In genomic region chr4:129048501-129049305, GRCm38 (mm10) we compare ENCODE assay signal across 8 mouse cellular contexts. TPM values are rescaled to one million over a fixed set of nuclear protein-coding genes. Genes with fewer than 3 reads are reported as not detected.
DNase-seq lines count a peak whose midpoint lies in the region; ATAC-seq lines count a peak whose summit lies in the region.

No protein-coding gene starts in this region.

- peak overlapping the region; percentile 71 for H3K9ac ChIP-seq in hindbrain, embryonic 16.5 days (ENCODE audit: low read depth, low read length)

- H3K4me2 ChIP-seq in hindbrain, embryonic 16.5 days (ENCODE audit: low read length), result peak overlapping the region; percentile 93

- peak; percentile 98 for DNase-seq in heart, adult 11 months
- no peak for DNase-seq in heart, adult 8-10 months (ENCODE audit: low spot score)
- peak; percentile 93 for DNase-seq in cerebellum, adult 9-11 months
- DNase-seq in frontal cortex, postnatal 25 days (ENCODE audit: low spot score in 2 of 2), result peak; percentile 70
- DNase-seq in left cerebral cortex, postnatal 36 days (ENCODE audit: low spot score in 2 of 2), result peak; percentile 88 to 91
- peak; percentile 89 for DNase-seq in right cerebral cortex, postnatal 25 days

- WGBS in hindbrain, embryonic 16.5 days, result under 1% methylated on average over 47 of the region's 52 CpGs

- peak; percentile 95 for ATAC-seq in hindbrain, embryonic 16.5 days
- ATAC-seq in megakaryocyte-erythroid progenitor cell, adult 5-6 weeks (replicated peaks; ENCODE audit: low FRiP score, low TSS enrichment, poor library complexity, severe bottlenecking), result 0 out of 2 replicates have a peak, but pooled peaks have one; percentile 24

- H3K9me3 ChIP-seq in hindbrain, embryonic 16.5 days (ENCODE audit: control insufficient read depth, low read length), result no peaks in the 10 kb centered on the region

- peak overlapping the region; percentile 96 for H3K27ac ChIP-seq in hindbrain, embryonic 16.5 days (ENCODE audit: low read depth, low read length)

- intact Hi-C loops in left cerebral cortex, postnatal 36 days (cut with DNase I), result no loop called here

- no peaks in the 10 kb centered on the region for H3K27me3 ChIP-seq in hindbrain, embryonic 16.5 days (replicated peaks; ENCODE audit: control insufficient read depth, insufficient read depth, low read length)

- H3K4me1 ChIP-seq in hindbrain, embryonic 16.5 days (ENCODE audit: control insufficient read depth, insufficient read depth, low read depth, low read length), result peaks cover 11% of the 10 kb centered on the region

- H3K36me3 ChIP-seq in hindbrain, embryonic 16.5 days (ENCODE audit: control insufficient read depth, insufficient read depth, low read length), result no peaks in the 10 kb centered on the region

- H3K4me3 ChIP-seq in hindbrain, embryonic 16.5 days (ENCODE audit: low read length), result peak overlapping the region; percentile 49

RNA-seq across cellular contexts. Expression of gene Rnf19b, which starts 9.4 kb away (rescaled TPM):
- total RNA-seq in heart, adult 8-10 months (2022), result 10 to 100 TPM; 26.0 to 30.0 (median 27.7) TPM
- 30.8 and 31.6 TPM in 2 replicates for polyA plus RNA-seq in hindbrain, embryonic 16.5 days (2015; fragmentation: Nextera tagmentation; extraction: Ambion mirVana)
- 10 to 100 TPM; 48.7 to 58.2 TPM for total RNA-seq in left cerebral cortex, postnatal 36 days (2021)
- 12.1 and 15.0 TPM in 2 replicates for total RNA-seq in megakaryocyte-erythroid progenitor cell, adult 5-6 weeks (2014; fragmentation: Nextera tagmentation)
- 26.7 and 28.3 TPM in 2 replicates for total RNA-seq in megakaryocyte-erythroid progenitor cell, adult 5-6 weeks (2017)

RNA-seq across cellular contexts. Expression of gene Tmem54, which starts 56.6 kb away (rescaled TPM):
- not detected for total RNA-seq in heart, adult 8-10 months (2022)
- 0.16 and 0.20 TPM in 2 replicates for polyA plus RNA-seq in hindbrain, embryonic 16.5 days (2015; fragmentation: Nextera tagmentation; extraction: Ambion mirVana)
- total RNA-seq in left cerebral cortex, postnatal 36 days (2021), result not detected
- not detected in 2 replicates for total RNA-seq in megakaryocyte-erythroid progenitor cell, adult 5-6 weeks (2014; fragmentation: Nextera tagmentation)
- not detected in 2 replicates for total RNA-seq in megakaryocyte-erythroid progenitor cell, adult 5-6 weeks (2017)

RNA-seq across cellular contexts. Expression of gene Ak2, which starts 56.9 kb away (rescaled TPM):
- 10 to 100 TPM; 58.0 to 66.2 (median 62.3) TPM for total RNA-seq in heart, adult 8-10 months (2022)
- polyA plus RNA-seq in hindbrain, embryonic 16.5 days (2015; fragmentation: Nextera tagmentation; extraction: Ambion mirVana), result 86.5 and 88.6 TPM in 2 replicates
- 10 to 100 TPM; 22.5 to 24.7 TPM for total RNA-seq in left cerebral cortex, postnatal 36 days (2021)
- total RNA-seq in megakaryocyte-erythroid progenitor cell, adult 5-6 weeks (2014; fragmentation: Nextera tagmentation), result 192 and 206 TPM in 2 replicates
- 179 and 181 TPM in 2 replicates for total RNA-seq in megakaryocyte-erythroid progenitor cell, adult 5-6 weeks (2017)
